Mouse (Mus musculus): ENCODE data around the gene Gm10300. TPM values are rescaled to one million over a fixed set of nuclear protein-coding genes. Genes with fewer than 3 reads are reported as not detected.
A peak's percentile ranks its signal among the peaks of the same experiment; 100 is the strongest.

Gene Gm10300
- polyA plus RNA-seq, 1 experiment from 2014 or later, result not detected

GRCm38 (mm10) chr4:132079555-132080275 is 5.2 kb downstream of the Gm10300 start:
- Histone ChIP-seq H3K4me1 (replicated peaks; ENCODE audit: control insufficient read depth, insufficient read depth, low read length) (peaks cover 6% of the 10 kb centered on the region; the same call in 1 of the 2 replicates), H3K4me3 (ENCODE audit: low read depth, low read length) (no peak overlapping the region), H3K36me3 (ENCODE audit: control insufficient read depth, insufficient read depth, low read length) (no peaks in the 10 kb centered on the region), H3K9me3 (ENCODE audit: control insufficient read depth, low read length) (no peaks in the 10 kb centered on the region), H3K27me3 (ENCODE audit: control insufficient read depth, insufficient read depth, low read length) (peaks cover 10% of the 10 kb centered on the region; the same call in 1 of the 2 replicates), H3K4me2 (ENCODE audit: low read depth, low read length, severe bottlenecking) (0 out of 2 replicates have a peak overlapping the region, but pooled peaks have one; percentile 12), H3K27ac (ENCODE audit: low read depth, low read length) (no peak overlapping the region), H3K9ac (ENCODE audit: low read length) (no peak overlapping the region)
- peak; percentile 87 for DNase-seq (ENCODE audit: low spot score)
- ATAC-seq (replicated peaks; ENCODE audit: low FRiP score), result no peak
- WGBS, result 14% methylated on average over 19 of the region's 19 CpGs

- Histone ChIP-seq H3K4me3 (ENCODE audit: low read depth, low read length) (no peak overlapping the region), H3K27me3 (ENCODE audit: control insufficient read depth, insufficient read depth, low read length) (peaks cover 10% of the 10 kb centered on the region; the same call in 1 of the 2 replicates), H3K4me1 (replicated peaks; ENCODE audit: control insufficient read depth, insufficient read depth, low read length) (peaks cover 6% of the 10 kb centered on the region; the same call in 1 of the 2 replicates), H3K9ac (ENCODE audit: low read length) (no peak overlapping the region), H3K9me3 (ENCODE audit: control insufficient read depth, low read length) (no peaks in the 10 kb centered on the region), H3K4me2 (ENCODE audit: low read depth, low read length, severe bottlenecking) (no peak overlapping the region), H3K36me3 (ENCODE audit: control insufficient read depth, insufficient read depth, low read length) (no peaks in the 10 kb centered on the region), H3K27ac (ENCODE audit: low read depth, low read length) (no peak overlapping the region)
- WGBS, result 70% methylated on average over 4 of the region's 4 CpGs
- no peak for DNase-seq (ENCODE audit: low spot score)
- ATAC-seq (replicated peaks; ENCODE audit: low FRiP score), result no peak
These were observed 6.0 kb downstream of the Gm10300 start for GRCm38 (mm10) chr4:132080492-132080983.

GRCm38 (mm10) chr4:132085114-132085513 is 10.6 kb downstream of the Gm10300 start:
- no peak overlapping the region for H3K4me3 ChIP-seq (ENCODE audit: low read depth, low read length)
- 86% methylated on average over 7 of the region's 7 CpGs for WGBS
- H3K4me2 ChIP-seq (ENCODE audit: low read depth, low read length, severe bottlenecking), result no peak overlapping the region
- no peaks in the 10 kb centered on the region; the same call in 1 of the 2 replicates for H3K27me3 ChIP-seq (ENCODE audit: control insufficient read depth, insufficient read depth, low read length)
- H3K9me3 ChIP-seq (ENCODE audit: control insufficient read depth, low read length), result no peaks in the 10 kb centered on the region
- H3K9ac ChIP-seq (ENCODE audit: low read length), result no peak overlapping the region
- no peak overlapping the region for H3K27ac ChIP-seq (ENCODE audit: low read depth, low read length)
- ATAC-seq (replicated peaks; ENCODE audit: low FRiP score) (no peak), DNase-seq (ENCODE audit: low spot score) (no peak)
- H3K36me3 ChIP-seq (ENCODE audit: control insufficient read depth, insufficient read depth, low read length), result no peaks in the 10 kb centered on the region
- H3K4me1 ChIP-seq (replicated peaks; ENCODE audit: control insufficient read depth, insufficient read depth, low read length), result peaks cover 2% of the 10 kb centered on the region; the same call in 1 of the 2 replicates

GRCm38 (mm10) chr4:132088921-132089320 is 14.4 kb downstream of the Gm10300 start:
- WGBS, result 26% methylated on average over 7 of the region's 7 CpGs
- no peak overlapping the region for H3K4me2 ChIP-seq (ENCODE audit: low read depth, low read length, severe bottlenecking)
- no peak overlapping the region for H3K4me3 ChIP-seq (ENCODE audit: low read depth, low read length)
- ATAC-seq (replicated peaks; ENCODE audit: low FRiP score) (no peak), DNase-seq (ENCODE audit: low spot score) (peak; percentile 83)
- no peaks in the 10 kb centered on the region; the same call in 1 of the 2 replicates for H3K27me3 ChIP-seq (ENCODE audit: control insufficient read depth, insufficient read depth, low read length)
- H3K36me3 ChIP-seq (ENCODE audit: control insufficient read depth, insufficient read depth, low read length), result no peaks in the 10 kb centered on the region
- H3K9me3 ChIP-seq (ENCODE audit: control insufficient read depth, low read length), result no peaks in the 10 kb centered on the region
- H3K9ac ChIP-seq (ENCODE audit: low read length), result no peak overlapping the region
- H3K27ac ChIP-seq (ENCODE audit: low read depth, low read length), result no peak overlapping the region
- peaks cover 1% of the 10 kb centered on the region; the same call in 1 of the 2 replicates for H3K4me1 ChIP-seq (replicated peaks; ENCODE audit: control insufficient read depth, insufficient read depth, low read length)

GRCm38 (mm10) chr4:132093136-132093535 is 18.6 kb downstream of the Gm10300 start:
- H3K9me3 ChIP-seq (ENCODE audit: control insufficient read depth, low read length), result no peaks in the 10 kb centered on the region
- H3K27me3 ChIP-seq (ENCODE audit: control insufficient read depth, insufficient read depth, low read length), result no peaks in the 10 kb centered on the region
- DNase-seq (ENCODE audit: low spot score), result no peak
- WGBS, result 78% methylated on average over 6 of the region's 6 CpGs
- H3K4me1 ChIP-seq (replicated peaks; ENCODE audit: control insufficient read depth, insufficient read depth, low read length), result no peaks in the 10 kb centered on the region
- H3K9ac ChIP-seq (ENCODE audit: low read length), result no peak overlapping the region
- H3K27ac ChIP-seq (ENCODE audit: low read depth, low read length), result no peak overlapping the region
- H3K4me2 ChIP-seq (ENCODE audit: low read depth, low read length, severe bottlenecking), result no peak overlapping the region
- no peak overlapping the region for H3K4me3 ChIP-seq (ENCODE audit: low read depth, low read length)
- no peak for ATAC-seq (replicated peaks; ENCODE audit: low FRiP score)
- H3K36me3 ChIP-seq (ENCODE audit: control insufficient read depth, insufficient read depth, low read length), result no peaks in the 10 kb centered on the region

GRCm38 (mm10) chr4:132093928-132094327 is 19.4 kb downstream of the Gm10300 start:
- no peaks in the 10 kb centered on the region for H3K27me3 ChIP-seq (ENCODE audit: control insufficient read depth, insufficient read depth, low read length)
- no peak for ATAC-seq (replicated peaks; ENCODE audit: low FRiP score)
- 92% methylated on average over 5 of the region's 5 CpGs for WGBS

GRCm38 (mm10) chr4:132095043-132095442 is 20.5 kb downstream of the Gm10300 start:
- Histone ChIP-seq H3K4me3 (ENCODE audit: low read depth, low read length) (no peak overlapping the region), H3K36me3 (ENCODE audit: control insufficient read depth, insufficient read depth, low read length) (no peaks in the 10 kb centered on the region), H3K4me2 (ENCODE audit: low read depth, low read length, severe bottlenecking) (no peak overlapping the region), H3K27ac (ENCODE audit: low read depth, low read length) (no peak overlapping the region), H3K9ac (ENCODE audit: low read length) (no peak overlapping the region), H3K9me3 (ENCODE audit: control insufficient read depth, low read length) (no peaks in the 10 kb centered on the region), H3K4me1 (replicated peaks; ENCODE audit: control insufficient read depth, insufficient read depth, low read length) (no peaks in the 10 kb centered on the region), H3K27me3 (ENCODE audit: control insufficient read depth, insufficient read depth, low read length) (no peaks in the 10 kb centered on the region)
- 73% methylated on average over 7 of the region's 7 CpGs for WGBS
- ATAC-seq (replicated peaks; ENCODE audit: low FRiP score) (no peak), DNase-seq (ENCODE audit: low spot score) (no peak)

More at GRCm38 (mm10) chr4:132093928-132094327, 19.4 kb downstream of the Gm10300 start:
- H3K4me1 ChIP-seq (replicated peaks; ENCODE audit: control insufficient read depth, insufficient read depth, low read length), result no peaks in the 10 kb centered on the region
- no peak overlapping the region for H3K27ac ChIP-seq (ENCODE audit: low read depth, low read length)
- no peak overlapping the region for H3K4me2 ChIP-seq (ENCODE audit: low read depth, low read length, severe bottlenecking)
- no peak overlapping the region for H3K4me3 ChIP-seq (ENCODE audit: low read depth, low read length)
- DNase-seq (ENCODE audit: low spot score), result no peak
- no peak overlapping the region for H3K9ac ChIP-seq (ENCODE audit: low read length)
- H3K9me3 ChIP-seq (ENCODE audit: control insufficient read depth, low read length), result no peaks in the 10 kb centered on the region
- no peaks in the 10 kb centered on the region for H3K36me3 ChIP-seq (ENCODE audit: control insufficient read depth, insufficient read depth, low read length)

- Histone ChIP-seq H3K4me3 (ENCODE audit: low read depth, low read length) (no peak overlapping the region), H3K4me2 (ENCODE audit: low read depth, low read length, severe bottlenecking) (no peak overlapping the region), H3K9ac (ENCODE audit: low read length) (no peak overlapping the region), H3K36me3 (ENCODE audit: control insufficient read depth, insufficient read depth, low read length) (no peaks in the 10 kb centered on the region), H3K9me3 (ENCODE audit: control insufficient read depth, low read length) (no peaks in the 10 kb centered on the region), H3K27ac (ENCODE audit: low read depth, low read length) (no peak overlapping the region), H3K4me1 (replicated peaks; ENCODE audit: control insufficient read depth, insufficient read depth, low read length) (no peaks in the 10 kb centered on the region), H3K27me3 (ENCODE audit: control insufficient read depth, insufficient read depth, low read length) (no peaks in the 10 kb centered on the region)
- 80% methylated on average over 5 of the region's 5 CpGs for WGBS
- ATAC-seq (replicated peaks; ENCODE audit: low FRiP score) (no peak), DNase-seq (ENCODE audit: low spot score) (no peak)
These were observed 25.1 kb downstream of the Gm10300 start for GRCm38 (mm10) chr4:132099548-132099947.

Data from forebrain, embryonic 11.5 days (tissue).